Mouse (Mus musculus) Muller cell, postnatal 12 days (primary cell): Measurements from ENCODE around the gene Vps4b.

Source experiments
- DNase-seq: peaks from one replicate; pipeline ENCODE4 v3.0.0-alpha.2; 2015; ENCODE audit errors: inconsistent ontology term

Gene Vps4b

GRCm38 (mm10) chr1:106796542-106796924 lies at the start of gene Vps4b:
Gene Vps4b, minus strand, starts transcription at chr1:106796728.
- DNase-seq: peak; percentile 95

GRCm38 (mm10) chr1:106828784-106829183 lies 32.3 kb upstream of the Vps4b start:
- DNase-seq: no peak

- peak; percentile 69 for DNase-seq
These were observed 25.8 kb upstream of the Vps4b start for GRCm38 (mm10) chr1:106822297-106822696.

GRCm38 (mm10) chr1:106818323-106818722 lies 21.8 kb upstream of the Vps4b start:
- peak; percentile 25 for DNase-seq

- no peak for DNase-seq
These were observed 20.2 kb upstream of the Vps4b start for GRCm38 (mm10) chr1:106816766-106817165.

- no peak for DNase-seq
These were observed 18.7 kb upstream of the Vps4b start for GRCm38 (mm10) chr1:106815265-106815664.

GRCm38 (mm10) chr1:106814864-106815263 lies 18.3 kb upstream of the Vps4b start:
- no peak for DNase-seq

GRCm38 (mm10) chr1:106799931-106800330 lies 3.4 kb upstream of the Vps4b start:
- no peak for DNase-seq

GRCm38 (mm10) chr1:106799406-106799805 lies 2.9 kb upstream of the Vps4b start:
- DNase-seq: no peak

GRCm38 (mm10) chr1:106796987-106797779 lies 655 bp upstream of the Vps4b start:
- no peak for DNase-seq

- peak; percentile 80 for DNase-seq
These were observed 640 bp downstream of the Vps4b start for GRCm38 (mm10) chr1:106795634-106796541.

GRCm38 (mm10) chr1:106774896-106775295 lies 21.6 kb downstream of the Vps4b start:
- DNase-seq: no peak

- DNase-seq: no peak
These were observed 22.4 kb downstream of the Vps4b start for GRCm38 (mm10) chr1:106774092-106774491.

GRCm38 (mm10) chr1:106768773-106769172 lies 27.8 kb downstream of the Vps4b start:
- no peak for DNase-seq

GRCm38 (mm10) chr1:106765771-106766170 lies 30.8 kb downstream of the Vps4b start:
- DNase-seq: no peak

- DNase-seq: no peak
These were observed 31.7 kb downstream of the Vps4b start for GRCm38 (mm10) chr1:106764846-106765245.

GRCm38 (mm10) chr1:106764281-106764680 lies 32.2 kb downstream of the Vps4b start:
- no peak for DNase-seq

GRCm38 (mm10) chr1:106760750-106761149 lies 35.8 kb downstream of the Vps4b start:
- no peak for DNase-seq

GRCm38 (mm10) chr1:106759572-106760435 lies 36.7 kb downstream of the Vps4b start, which contains the start of gene Kdsr:
Gene Kdsr, minus strand, starts transcription at chr1:106759727.
- peak; percentile 99 for DNase-seq

- DNase-seq: peak; percentile 78
These were observed 37.6 kb downstream of the Vps4b start for GRCm38 (mm10) chr1:106758734-106759571.

- no peak for DNase-seq
These were observed 39.9 kb downstream of the Vps4b start for GRCm38 (mm10) chr1:106756633-106757032.
